Mouse (Mus musculus) heart, adult 2 months (tissue): ENCODE measurements around the gene Bst2. TPM values are rescaled to one million over a fixed set of nuclear protein-coding genes. Genes with fewer than 3 reads are reported as not detected.

Source experiments
- DNase-seq, 2 experiments: peaks; one replicate each; pipeline ENCODE4 v3.0.0; 2021
- H3K27ac ChIP-seq: fragments of 200-600 bp; 2 replicates; pipeline ENCODE4 v1.8.1; 2022
- H3K27me3 ChIP-seq: fragments of 200-500 bp; 2 replicates; pipeline ENCODE4 v1.6.1; 2012; ENCODE audit warnings: mild to moderate bottlenecking, low read length, inconsistent platforms, mixed read lengths; ENCODE audit not compliant: control insufficient read depth, insufficient read depth
- H3K36me3 ChIP-seq: fragments of 200-500 bp; 2 replicates; pipeline ENCODE4 v1.6.1; 2012; ENCODE audit warnings: low read length, inconsistent platforms; ENCODE audit not compliant: control insufficient read depth, insufficient read depth
- H3K4me1 ChIP-seq: fragments of 200-500 bp; 2 replicates; pipeline ENCODE4 v1.6.1; 2011; ENCODE audit warnings: low read length; ENCODE audit not compliant: control insufficient read depth, insufficient read depth
- H3K4me3 ChIP-seq: fragments of 200-600 bp; 2 replicates; pipeline ENCODE4 v1.8.1; 2022
- H3K79me2 ChIP-seq: fragments of 200-500 bp; replicated peaks from 2 replicates; pipeline ENCODE4 v1.6.1; 2012; ENCODE audit warnings: mild to moderate bottlenecking, inconsistent platforms, low read length, moderate library complexity, mixed read lengths; ENCODE audit not compliant: control insufficient read depth, insufficient read depth
- H3K9ac ChIP-seq: fragments of 200-500 bp; 2 replicates; pipeline ENCODE4 v1.6.1; 2012; ENCODE audit warnings: low read depth, mild to moderate bottlenecking, control low read depth, inconsistent platforms, low read length, mixed read lengths
- CTCF ChIP-seq: fragments of 200-600 bp; IDR thresholded peaks from 2 replicates; pipeline ENCODE4 v1.8.1; 2022; ENCODE audit warnings: antibody characterized with exemption, mild to moderate bottlenecking, moderate library complexity
- EP300 ChIP-seq: fragments of 200-500 bp; IDR thresholded peaks from 2 replicates; pipeline ENCODE4 v1.6.1; 2011; ENCODE audit warnings: low read depth, low read length, control low read depth; ENCODE audit not compliant: insufficient read depth
- POLR2A ChIP-seq: fragments of 200-500 bp; IDR thresholded peaks from 2 replicates; pipeline ENCODE4 v1.6.1; 2011; ENCODE audit warnings: mild to moderate bottlenecking, low read depth, low read length, control low read depth; ENCODE audit not compliant: insufficient read depth
- WGBS: fragments of 180-500 bp; shearing (Covaris S2); methylation state at CpG from one replicate; pipeline ENCODE4 v1.1.7; 2018; 5-methylcytosine and 5-hydroxymethylcytosine counted together
- intact Hi-C: fragments of 180-260 bp; cut with DNase I; formaldehyde crosslinking; loops from one replicate; pipeline ENCODE4 v1.15.1; 2025
- polyA plus RNA-seq: library from polyadenylated mRNA; depleted of rRNA; stranded (reverse); fragments of >200 nt; gene quantifications from 2 replicates; pipeline ENCODE4 v1.2.3, GENCODE M21; 2012
- total RNA-seq, 2 experiments: library from RNA; stranded (reverse); gene quantifications; 2 replicates each; pipeline ENCODE4 v1.2.3; 2021

Gene Bst2
- total and polyA plus RNA-seq, 3 experiments: 17.4 to 85.9 (median 18.1) TPM

GRCm38 (mm10) chr8:71569366-71570290 is 32.4 kb upstream of the Bst2 start:
- WGBS: 5% methylated on average over 51 of the region's 51 CpGs
- Histone ChIP-seq H3K27ac (peak overlapping the region; percentile 96), H3K9ac (peak overlapping the region; percentile 67), H3K79me2 (no peaks in the 10 kb centered on the region; the same call in 1 of the 2 replicates), H3K36me3 (no peaks in the 10 kb centered on the region), H3K4me1 (peaks cover 4% of the 10 kb centered on the region), H3K4me3 (peak overlapping the region; percentile 64), H3K27me3 (no peaks in the 10 kb centered on the region)
- DNase-seq: peak; percentile 83 to 88
- intact Hi-C loops: no loop called here
- TF ChIP-seq EP300: 0 out of 2 replicates have a peak, but pooled peaks have one; percentile 7
- TF ChIP-seq POLR2A: peak; percentile 15
- no peak for TF ChIP-seq CTCF

GRCm38 (mm10) chr8:71568941-71569340 is 31.7 kb upstream of the Bst2 start:
- TF ChIP-seq EP300 (no peak), POLR2A (no peak)
- peak overlapping the region; percentile 64 for H3K4me3 ChIP-seq
- H3K36me3 ChIP-seq: no peaks in the 10 kb centered on the region
- H3K9ac ChIP-seq: peak overlapping the region; percentile 67
- no peak for DNase-seq
- 33% methylated on average over 6 of the region's 6 CpGs for WGBS
- H3K79me2 ChIP-seq: no peaks in the 10 kb centered on the region; the same call in 1 of the 2 replicates
- intact Hi-C loops: no loop called here
- H3K4me1 ChIP-seq: peaks cover 4% of the 10 kb centered on the region
- H3K27ac ChIP-seq: peak overlapping the region; percentile 96
- H3K27me3 ChIP-seq: no peaks in the 10 kb centered on the region

- peak within 1 kb of the TSS; percentile 96 for H3K27ac ChIP-seq
- H3K27me3 ChIP-seq: no peaks in the 10 kb centered on the region
Measured at GRCm38 (mm10) chr8:71568387-71568937, 31.2 kb upstream of the Bst2 start, which contains the start of gene Slc27a1. Gene Slc27a1, plus strand, starts transcription at chr8:71568882.

GRCm38 (mm10) chr8:71567587-71567986 is 30.3 kb upstream of the Bst2 start:
- Histone ChIP-seq H3K27me3 (no peaks in the 10 kb centered on the region; the same call in 1 of the 2 replicates), H3K79me2 (no peaks in the 10 kb centered on the region; the same call in 1 of the 2 replicates), H3K27ac (peak overlapping the region; percentile 96), H3K4me3 (no peak overlapping the region), H3K9ac (no peak overlapping the region), H3K36me3 (no peaks in the 10 kb centered on the region), H3K4me1 (peaks cover 2% of the 10 kb centered on the region)
- no peak for DNase-seq
- intact Hi-C loops: no loop called here
- TF ChIP-seq POLR2A (no peak), EP300 (no peak), CTCF (no peak)
- WGBS: 45% methylated on average over 7 of the region's 7 CpGs

More at GRCm38 (mm10) chr8:71568387-71568937, 31.2 kb upstream of the Bst2 start, which contains the start of gene Slc27a1:
- H3K4me3 ChIP-seq: peak within 1 kb of the TSS; percentile 64
- H3K36me3 ChIP-seq: no peaks in the 10 kb centered on the region
- TF ChIP-seq EP300: no peak
- TF ChIP-seq CTCF: no peak
- TF ChIP-seq POLR2A: no peak; the same call in 1 of the 2 replicates
- peak within 1 kb of the TSS; percentile 67 for H3K9ac ChIP-seq
- H3K79me2 ChIP-seq: no peaks in the 10 kb centered on the region; the same call in 1 of the 2 replicates
- intact Hi-C loops: no loop called here
- WGBS: 18% methylated on average over 13 of the region's 13 CpGs
- H3K4me1 ChIP-seq: peaks cover 4% of the 10 kb centered on the region
- DNase-seq: peak; percentile 84 to 87

GRCm38 (mm10) chr8:71566501-71566900 is 29.2 kb upstream of the Bst2 start, which contains the start of gene Nxnl1:
Gene Nxnl1, minus strand, starts transcription at chr8:71566601.
- 82% methylated on average over 3 of the region's 3 CpGs for WGBS
- intact Hi-C loops: no loop called here
- Histone ChIP-seq H3K4me3 (no peak within 1 kb of the TSS), H3K4me1 (peaks cover 2% of the 10 kb centered on the region), H3K79me2 (no peaks in the 10 kb centered on the region; the same call in 1 of the 2 replicates), H3K27ac (peak within 1 kb of the TSS; percentile 96), H3K36me3 (no peaks in the 10 kb centered on the region), H3K27me3 (no peaks in the 10 kb centered on the region; the same call in 1 of the 2 replicates), H3K9ac (no peak within 1 kb of the TSS)
- TF ChIP-seq CTCF (no peak), POLR2A (no peak), EP300 (no peak)
- DNase-seq: no peak

- no peaks in the 10 kb centered on the region for H3K79me2 ChIP-seq
- no peak overlapping the region for H3K27ac ChIP-seq
- TF ChIP-seq CTCF (peak; percentile 42), EP300 (no peak)
- H3K4me3 ChIP-seq: no peak overlapping the region
- H3K36me3 ChIP-seq: no peaks in the 10 kb centered on the region
- 93% methylated on average over 4 of the region's 4 CpGs for WGBS
- H3K4me1 ChIP-seq: peaks cover 2% of the 10 kb centered on the region
- intact Hi-C loops: no loop called here
- no peaks in the 10 kb centered on the region; the same call in 1 of the 2 replicates for H3K27me3 ChIP-seq
- H3K9ac ChIP-seq: no peak overlapping the region
- no peak for DNase-seq
Measured at GRCm38 (mm10) chr8:71563992-71564391, 26.7 kb upstream of the Bst2 start.
